Mouse (Mus musculus) adrenal gland, adult (tissue): Measurements from ENCODE around the gene Sstr1.

ENCODE experiments used
- DNase-seq, 2 experiments: peaks; one replicate each; pipeline ENCODE4 v3.0.0; 2022 to 2023; ENCODE audit warnings: low spot score in 1 of 2; ENCODE audit not compliant: inconsistent age in 2 of 2

Sstr1 gene

GRCm38 (mm10) chr12:58211163-58212071, at the start of gene Sstr1:
TSS of gene Sstr1 (plus strand) at chr12:58211772.
- no peak for DNase-seq

GRCm38 (mm10) chr12:58198810-58199209, 12.8 kb upstream of the Sstr1 start:
- no peak for DNase-seq

- no peak for DNase-seq
These were observed 10.4 kb upstream of the Sstr1 start for GRCm38 (mm10) chr12:58201190-58201589.

GRCm38 (mm10) chr12:58207956-58208355, 3.6 kb upstream of the Sstr1 start:
- no peak for DNase-seq

- no peak for DNase-seq
These were observed 820 bp downstream of the Sstr1 start for GRCm38 (mm10) chr12:58212261-58212923.

GRCm38 (mm10) chr12:58212924-58213450, 1.4 kb downstream of the Sstr1 start:
- no peak for DNase-seq

GRCm38 (mm10) chr12:58213451-58214288, 2.1 kb downstream of the Sstr1 start:
- DNase-seq, result peak in 1 of 2 experiments; percentile 27

- DNase-seq, result peak in 1 of 2 experiments; percentile 28
These were observed 2.9 kb downstream of the Sstr1 start for GRCm38 (mm10) chr12:58214289-58215136.

- DNase-seq, result no peak
These were observed 4.6 kb downstream of the Sstr1 start for GRCm38 (mm10) chr12:58216218-58216617.

GRCm38 (mm10) chr12:58219078-58219477, 7.5 kb downstream of the Sstr1 start:
- DNase-seq, result no peak

- DNase-seq, result no peak
These were observed 14.1 kb downstream of the Sstr1 start for GRCm38 (mm10) chr12:58225644-58226043.

- DNase-seq, result no peak
These were observed 20.9 kb downstream of the Sstr1 start for GRCm38 (mm10) chr12:58232489-58232888.

- no peak for DNase-seq
These were observed 40.3 kb downstream of the Sstr1 start for GRCm38 (mm10) chr12:58251901-58252300.
